Mouse (Mus musculus) heart, embryonic 14.5 days (tissue): ENCODE measurements around the gene Olfr522. TPM values are rescaled to one million over a fixed set of nuclear protein-coding genes. Genes with fewer than 3 reads are reported as not detected.

Experiments
- ATAC-seq: fragments of 200-750 bp; cut with Nextera tagmentation; 2 replicates; pipeline ENCODE4 v1.8.0; 2017; ENCODE audit warnings: low read depth, moderate TSS enrichment; ENCODE audit not compliant: insufficient number of reproducible peaks, insufficient read depth, low FRiP score
- H3K27ac ChIP-seq, 2 experiments: fragments of 200-500 bp in 1 of 2; fragments of 300-500 bp in 1 of 2; sonication (generic) in 1 of 2; replicated peaks in 1 of 2; 2 replicates each; pipeline ENCODE4 v1.5.1; 2012 to 2014; ENCODE audit warnings: low read depth in 2 of 2, low read length in 2 of 2, control low read depth in 1 of 2, mild to moderate bottlenecking in 1 of 2, mixed read lengths in 1 of 2; ENCODE audit not compliant: control insufficient read depth in 1 of 2, insufficient read depth in 1 of 2
- H3K27me3 ChIP-seq: fragments of 300-500 bp; sonication (generic); 2 replicates; pipeline ENCODE4 v1.6.1; 2014; ENCODE audit warnings: mild to moderate bottlenecking, low read length, control low read depth; ENCODE audit not compliant: control insufficient read depth, insufficient read depth
- H3K36me3 ChIP-seq: fragments of 300-500 bp; sonication (generic); 2 replicates; pipeline ENCODE4 v1.6.1; 2014; ENCODE audit warnings: mild to moderate bottlenecking, control low read depth, low read length, mixed read lengths; ENCODE audit not compliant: control insufficient read depth, insufficient read depth
- H3K4me1 ChIP-seq, 2 experiments: fragments of 200-500 bp in 1 of 2; fragments of 300-500 bp in 1 of 2; sonication (generic) in 1 of 2; 2 replicates each; pipeline ENCODE4 v1.6.1; 2012 to 2014; ENCODE audit warnings: low read length in 2 of 2, control low read depth in 1 of 2, mixed read lengths in 1 of 2; ENCODE audit not compliant: control insufficient read depth in 2 of 2, insufficient read depth in 2 of 2
- H3K4me2 ChIP-seq: fragments of 300-500 bp; sonication (generic); 2 replicates; pipeline ENCODE4 v1.6.1; 2014; ENCODE audit warnings: mild to moderate bottlenecking, low read length
- H3K4me3 ChIP-seq, 2 experiments: fragments of 200-500 bp in 1 of 2; fragments of 300-500 bp in 1 of 2; sonication (generic) in 1 of 2; 2 replicates each; pipeline ENCODE4 v1.5.1; 2012 to 2014; ENCODE audit warnings: low read length in 2 of 2, mild to moderate bottlenecking in 2 of 2, control low read depth in 1 of 2, low read depth in 1 of 2, moderate library complexity in 1 of 2; ENCODE audit not compliant: control insufficient read depth in 1 of 2, insufficient read depth in 1 of 2
- H3K9ac ChIP-seq: fragments of 300-500 bp; sonication (generic); 2 replicates; pipeline ENCODE4 v1.6.1; 2014; ENCODE audit warnings: mild to moderate bottlenecking, low read length
- H3K9me3 ChIP-seq: fragments of 300-500 bp; sonication (generic); 2 replicates; pipeline ENCODE4 v1.6.1; 2016; ENCODE audit warnings: low read length, control low read depth; ENCODE audit not compliant: control insufficient read depth
- WGBS: fragments of 180-500 bp; shearing (Covaris S2); extraction: QIAGEN DNeasy Blood & Tissue Kit; methylation state at CpG from one replicate; pipeline ENCODE4 v1.1.7; 2014; 5-methylcytosine and 5-hydroxymethylcytosine counted together
- polyA plus RNA-seq: library from polyadenylated mRNA; unstranded; fragments of >200 nt; fragmentation: Nextera tagmentation; extraction: Ambion mirVana; gene quantifications from 2 replicates; pipeline ENCODE4 v1.2.1, GENCODE M21; 2014

Gene Olfr522
- polyA plus RNA-seq, 1 experiment from 2014 or later = not detected

GRCm38 (mm10) chr7:140154218-140154927, 10.2 kb downstream of the Olfr522 start, which contains the start of gene Sprn:
Gene Sprn, minus strand, starts transcription at chr7:140154877.
- ATAC-seq = no peak
- WGBS = 3% methylated on average over 28 of the region's 28 CpGs
- Histone ChIP-seq H3K36me3 (peaks cover 8% of the 10 kb centered on the region), H3K27ac (no peak within 1 kb of the TSS), H3K4me1 (no peaks in the 10 kb centered on the region; a peak in 1 of 4 replicates), H3K4me2 (peak within 1 kb of the TSS; percentile 48), H3K27me3 (peaks cover 55% of the 10 kb centered on the region), H3K9ac (no peak within 1 kb of the TSS), H3K9me3 (no peaks in the 10 kb centered on the region), H3K4me3 (peak within 1 kb of the TSS in 1 of 2 experiments; percentile 28; a peak in 3 of 4 replicates)

GRCm38 (mm10) chr7:140153829-140154217, 10.7 kb downstream of the Olfr522 start:
- WGBS = 18% methylated on average over 4 of the region's 4 CpGs
- Histone ChIP-seq H3K4me1 (no peaks in the 10 kb centered on the region; a peak in 1 of 4 replicates), H3K27me3 (peaks cover 50% of the 10 kb centered on the region), H3K9me3 (no peaks in the 10 kb centered on the region), H3K36me3 (peaks cover 11% of the 10 kb centered on the region), H3K27ac (no peak overlapping the region), H3K4me3 (peak overlapping the region in 1 of 2 experiments; percentile 28; a peak in 1 of 4 replicates), H3K4me2 (peak overlapping the region; percentile 57; the same call in 1 of the 2 replicates), H3K9ac (no peak overlapping the region)
- no peak for ATAC-seq

GRCm38 (mm10) chr7:140153383-140153782, 11.2 kb downstream of the Olfr522 start:
- H3K4me3 ChIP-seq = peak overlapping the region in 1 of 2 experiments; percentile 28; a peak in 2 of 4 replicates
- H3K27me3 ChIP-seq = peaks cover 47% of the 10 kb centered on the region
- no peaks in the 10 kb centered on the region for H3K9me3 ChIP-seq
- peak overlapping the region; percentile 57 for H3K4me2 ChIP-seq
- WGBS = 6% methylated on average over 24 of the region's 28 CpGs
- peaks cover 14% of the 10 kb centered on the region for H3K36me3 ChIP-seq
- no peak for ATAC-seq
- H3K27ac ChIP-seq = no peak overlapping the region
- H3K9ac ChIP-seq = peak overlapping the region; percentile 0; the same call in 1 of the 2 replicates
- H3K4me1 ChIP-seq = no peaks in the 10 kb centered on the region; a peak in 1 of 4 replicates

- Histone ChIP-seq H3K4me1 (no peaks in the 10 kb centered on the region), H3K9ac (no peak overlapping the region), H3K9me3 (no peaks in the 10 kb centered on the region), H3K27ac (no peak overlapping the region), H3K4me3 (no peak overlapping the region), H3K27me3 (no peaks in the 10 kb centered on the region), H3K36me3 (peaks cover 21% of the 10 kb centered on the region), H3K4me2 (no peak overlapping the region)
- no peak for ATAC-seq
- WGBS = 90% methylated on average over 4 of the region's 4 CpGs
These were observed 20.0 kb downstream of the Olfr522 start for GRCm38 (mm10) chr7:140144550-140144949.

- no peak for ATAC-seq
- no peak overlapping the region for H3K9ac ChIP-seq
- H3K27ac ChIP-seq = no peak overlapping the region
- no peak overlapping the region for H3K4me2 ChIP-seq
- WGBS = 9% methylated on average over 14 of the region's 14 CpGs
- H3K36me3 ChIP-seq = peaks cover 6% of the 10 kb centered on the region; the same call in 1 of the 2 replicates
- H3K27me3 ChIP-seq = no peaks in the 10 kb centered on the region
- peaks cover 0 to 9% of the 10 kb centered on the region in 2 experiments; a peak in 1 of 4 replicates for H3K4me1 ChIP-seq
- H3K9me3 ChIP-seq = no peaks in the 10 kb centered on the region
- no peak overlapping the region for H3K4me3 ChIP-seq
These were observed 23.2 kb downstream of the Olfr522 start for GRCm38 (mm10) chr7:140141350-140141749.

GRCm38 (mm10) chr7:140138021-140138310, 26.6 kb downstream of the Olfr522 start:
- peak overlapping the region; percentile 91 for H3K4me2 ChIP-seq
- H3K27me3 ChIP-seq = no peaks in the 10 kb centered on the region
- H3K27ac ChIP-seq = peak overlapping the region; percentile 68 to 78
- H3K4me1 ChIP-seq = peaks cover 0 to 9% of the 10 kb centered on the region in 2 experiments; a peak in 1 of 4 replicates
- H3K4me3 ChIP-seq = peak overlapping the region; percentile 80 to 86
- H3K9ac ChIP-seq = peak overlapping the region; percentile 92
- no peaks in the 10 kb centered on the region for H3K9me3 ChIP-seq
- H3K36me3 ChIP-seq = no peaks in the 10 kb centered on the region
- ATAC-seq = no peak
- WGBS = under 1% methylated on average over 8 of the region's 8 CpGs

GRCm38 (mm10) chr7:140137135-140138020, 27.2 kb downstream of the Olfr522 start, which contains the start of gene Mtg1:
Gene Mtg1, plus strand, starts transcription at chr7:140137564.
- ATAC-seq = peak; percentile 98
- no peaks in the 10 kb centered on the region for H3K27me3 ChIP-seq
- WGBS = 1% methylated on average over 39 of the region's 39 CpGs

More at GRCm38 (mm10) chr7:140137135-140138020, 27.2 kb downstream of the Olfr522 start, which contains the start of gene Mtg1:
- Histone ChIP-seq H3K36me3 (no peaks in the 10 kb centered on the region), H3K9me3 (no peaks in the 10 kb centered on the region), H3K9ac (peak within 1 kb of the TSS; percentile 92), H3K4me3 (peak within 1 kb of the TSS; percentile 80 to 86), H3K4me2 (peak within 1 kb of the TSS; percentile 91), H3K4me1 (peaks cover 0 to 9% of the 10 kb centered on the region in 2 experiments; a peak in 1 of 4 replicates), H3K27ac (peak within 1 kb of the TSS; percentile 68 to 78)
